Mouse (Mus musculus): ENCODE measurements around the gene Tubg2. TPM values are rescaled to one million over a fixed set of nuclear protein-coding genes. Genes with fewer than 3 reads are reported as not detected.

Gene Tubg2
- polyA plus RNA-seq, 1 experiment from 2014 or later = 6.3 TPM

GRCm38 (mm10) chr11:101167211-101167962 is 11.7 kb downstream of the Tubg2 start:
- WGBS = 42% methylated on average over 19 of the region's 19 CpGs
- H3K27me3 ChIP-seq = peaks cover 88% of the 10 kb centered on the region
- H3K4me2 ChIP-seq = no peak overlapping the region
- H3K4me1 ChIP-seq (replicated peaks) = peaks cover 43% of the 10 kb centered on the region
- H3K36me3 ChIP-seq = peaks cover 14% of the 10 kb centered on the region; the same call in 1 of the 2 replicates
- no peak overlapping the region for H3K27ac ChIP-seq
- H3K4me3 ChIP-seq (replicated peaks) = no peak overlapping the region
- H3K9me3 ChIP-seq = no peaks in the 10 kb centered on the region
- no peak overlapping the region for H3K9ac ChIP-seq (replicated peaks)
- no peak for ATAC-seq (ENCODE audit: insufficient number of reproducible peaks, insufficient read depth, low FRiP score, low TSS enrichment, low read depth)

- H3K27me3 ChIP-seq = peaks cover 87% of the 10 kb centered on the region
- H3K4me1 ChIP-seq (replicated peaks) = peaks cover 46% of the 10 kb centered on the region
- no peak overlapping the region for H3K9ac ChIP-seq (replicated peaks)
- H3K4me2 ChIP-seq = no peak overlapping the region
- WGBS = 50% methylated on average over 8 of the region's 8 CpGs
- no peaks in the 10 kb centered on the region for H3K9me3 ChIP-seq
- no peak overlapping the region for H3K27ac ChIP-seq
- no peak overlapping the region for H3K4me3 ChIP-seq (replicated peaks)
- ATAC-seq (ENCODE audit: insufficient number of reproducible peaks, insufficient read depth, low FRiP score, low TSS enrichment, low read depth) = no peak
- peaks cover 9% of the 10 kb centered on the region; the same call in 1 of the 2 replicates for H3K36me3 ChIP-seq
Observed at GRCm38 (mm10) chr11:101167963-101168300, 12.2 kb downstream of the Tubg2 start.

- Histone ChIP-seq H3K4me3 (replicated peaks) (peak overlapping the region; percentile 66; the same call in 1 of the 2 replicates), H3K9ac (replicated peaks) (no peak overlapping the region), H3K9me3 (no peaks in the 10 kb centered on the region), H3K4me2 (no peak overlapping the region), H3K4me1 (replicated peaks) (peaks cover 50% of the 10 kb centered on the region), H3K27me3 (peaks cover 87% of the 10 kb centered on the region), H3K36me3 (peaks cover 9% of the 10 kb centered on the region; the same call in 1 of the 2 replicates), H3K27ac (no peak overlapping the region)
- WGBS = 67% methylated on average over 18 of the region's 18 CpGs
- ATAC-seq (ENCODE audit: insufficient number of reproducible peaks, insufficient read depth, low FRiP score, low TSS enrichment, low read depth) = no peak
Observed at GRCm38 (mm10) chr11:101168301-101168980, 12.7 kb downstream of the Tubg2 start.

- ATAC-seq (ENCODE audit: insufficient number of reproducible peaks, insufficient read depth, low FRiP score, low TSS enrichment, low read depth) = no peak
- WGBS = 14% methylated on average over 17 of the region's 17 CpGs
- H3K9ac ChIP-seq (replicated peaks) = 0 out of 2 replicates have a peak overlapping the region, but pooled peaks have one; percentile 44
Observed at GRCm38 (mm10) chr11:101169301-101170107, 13.8 kb downstream of the Tubg2 start.

GRCm38 (mm10) chr11:101170354-101170810 is 14.7 kb downstream of the Tubg2 start, which contains the start of gene Cntnap1:
Gene Cntnap1, plus strand, starts transcription at chr11:101170523.
- under 1% methylated on average over 35 of the region's 35 CpGs for WGBS
- ATAC-seq (ENCODE audit: insufficient number of reproducible peaks, insufficient read depth, low FRiP score, low TSS enrichment, low read depth) = no peak
- peaks cover 52% of the 10 kb centered on the region for H3K4me1 ChIP-seq (replicated peaks)

More at GRCm38 (mm10) chr11:101169301-101170107, 13.8 kb downstream of the Tubg2 start:
- Histone ChIP-seq H3K9me3 (no peaks in the 10 kb centered on the region), H3K4me2 (peak overlapping the region; percentile 84), H3K36me3 (peaks cover 6% of the 10 kb centered on the region; the same call in 1 of the 2 replicates), H3K4me1 (replicated peaks) (peaks cover 50% of the 10 kb centered on the region), H3K4me3 (replicated peaks) (peak overlapping the region; percentile 66), H3K27me3 (peaks cover 87% of the 10 kb centered on the region), H3K27ac (no peak overlapping the region)

GRCm38 (mm10) chr11:101170811-101171610 is 15.3 kb downstream of the Tubg2 start, which contains the start of gene Plekhh3:
Gene Plekhh3, minus strand, starts transcription at chr11:101171351.
- peaks cover 56% of the 10 kb centered on the region for H3K4me1 ChIP-seq (replicated peaks)
- H3K4me2 ChIP-seq = peak within 1 kb of the TSS; percentile 84
- H3K9me3 ChIP-seq = no peaks in the 10 kb centered on the region
- 0 out of 2 replicates have a peak within 1 kb of the TSS, but pooled peaks have one; percentile 56 for H3K27ac ChIP-seq
- H3K36me3 ChIP-seq = peaks cover 6% of the 10 kb centered on the region; the same call in 1 of the 2 replicates
- peaks cover 87% of the 10 kb centered on the region for H3K27me3 ChIP-seq
- H3K4me3 ChIP-seq (replicated peaks) = peak within 1 kb of the TSS; percentile 66
- ATAC-seq (ENCODE audit: insufficient number of reproducible peaks, insufficient read depth, low FRiP score, low TSS enrichment, low read depth) = peak; percentile 94
- WGBS = under 1% methylated on average over 46 of the region's 50 CpGs
- peak within 1 kb of the TSS; percentile 67 for H3K9ac ChIP-seq (replicated peaks)

More at GRCm38 (mm10) chr11:101170354-101170810, 14.7 kb downstream of the Tubg2 start, which contains the start of gene Cntnap1:
- no peak within 1 kb of the TSS for H3K27ac ChIP-seq
- H3K36me3 ChIP-seq = peaks cover 6% of the 10 kb centered on the region; the same call in 1 of the 2 replicates
- H3K4me3 ChIP-seq (replicated peaks) = peak within 1 kb of the TSS; percentile 66
- peaks cover 87% of the 10 kb centered on the region for H3K27me3 ChIP-seq
- H3K9me3 ChIP-seq = no peaks in the 10 kb centered on the region
- H3K9ac ChIP-seq (replicated peaks) = peak within 1 kb of the TSS; percentile 67
- H3K4me2 ChIP-seq = peak within 1 kb of the TSS; percentile 84

- peak overlapping the region; percentile 84 for H3K4me2 ChIP-seq
- peaks cover 64% of the 10 kb centered on the region for H3K4me1 ChIP-seq (replicated peaks)
- H3K9me3 ChIP-seq = no peaks in the 10 kb centered on the region
- peak overlapping the region; percentile 66 for H3K4me3 ChIP-seq (replicated peaks)
- H3K9ac ChIP-seq (replicated peaks) = peak overlapping the region; percentile 51
- under 1% methylated on average over 31 of the region's 31 CpGs for WGBS
- peak; percentile 8; the same call in 1 of the 2 replicates for ATAC-seq (ENCODE audit: insufficient number of reproducible peaks, insufficient read depth, low FRiP score, low TSS enrichment, low read depth)
- H3K27ac ChIP-seq = 0 out of 2 replicates have a peak overlapping the region, but pooled peaks have one; percentile 56
- peaks cover 87% of the 10 kb centered on the region for H3K27me3 ChIP-seq
- H3K36me3 ChIP-seq = peaks cover 6% of the 10 kb centered on the region; the same call in 1 of the 2 replicates
Observed at GRCm38 (mm10) chr11:101171721-101172433, 16.2 kb downstream of the Tubg2 start.

- H3K9ac ChIP-seq (replicated peaks) = peak overlapping the region; percentile 51; the same call in 1 of the 2 replicates
- H3K9me3 ChIP-seq = no peaks in the 10 kb centered on the region
- H3K4me1 ChIP-seq (replicated peaks) = peaks cover 68% of the 10 kb centered on the region
- ATAC-seq (ENCODE audit: insufficient number of reproducible peaks, insufficient read depth, low FRiP score, low TSS enrichment, low read depth) = no peak
- H3K36me3 ChIP-seq = peaks cover 4% of the 10 kb centered on the region; the same call in 1 of the 2 replicates
- peak overlapping the region; percentile 66 for H3K4me3 ChIP-seq (replicated peaks)
- peaks cover 87% of the 10 kb centered on the region for H3K27me3 ChIP-seq
- 9% methylated on average over 5 of the region's 5 CpGs for WGBS
- H3K27ac ChIP-seq = no peak overlapping the region
- H3K4me2 ChIP-seq = peak overlapping the region; percentile 84
Observed at GRCm38 (mm10) chr11:101172434-101172815, 16.7 kb downstream of the Tubg2 start.

- Histone ChIP-seq H3K27me3 (peaks cover 87% of the 10 kb centered on the region), H3K4me3 (replicated peaks) (peak overlapping the region; percentile 36), H3K36me3 (no peaks in the 10 kb centered on the region), H3K4me1 (replicated peaks) (peaks cover 68% of the 10 kb centered on the region), H3K9me3 (no peaks in the 10 kb centered on the region), H3K9ac (replicated peaks) (peak overlapping the region; percentile 48; the same call in 1 of the 2 replicates), H3K4me2 (peak overlapping the region; percentile 71), H3K27ac (no peak overlapping the region)
- 3% methylated on average over 11 of the region's 11 CpGs for WGBS
- no peak for ATAC-seq (ENCODE audit: insufficient number of reproducible peaks, insufficient read depth, low FRiP score, low TSS enrichment, low read depth)
Observed at GRCm38 (mm10) chr11:101173112-101173511, 17.4 kb downstream of the Tubg2 start.
